Mouse (Mus musculus) embryo, embryonic 10.5 days (tissue): ENCODE measurements around the gene Slc35b1.
"Not testable (repeated sequence)": the region's sequence is repeated elsewhere in the genome, so short reads cannot be mapped to it uniquely, and the experiment has no call there.

ENCODE experiments used
- DNase-seq: peaks from one replicate; pipeline ENCODE4 v3.0.0-alpha.2; 2015; ENCODE audit warnings: low spot score

Slc35b1 gene

DNA sequence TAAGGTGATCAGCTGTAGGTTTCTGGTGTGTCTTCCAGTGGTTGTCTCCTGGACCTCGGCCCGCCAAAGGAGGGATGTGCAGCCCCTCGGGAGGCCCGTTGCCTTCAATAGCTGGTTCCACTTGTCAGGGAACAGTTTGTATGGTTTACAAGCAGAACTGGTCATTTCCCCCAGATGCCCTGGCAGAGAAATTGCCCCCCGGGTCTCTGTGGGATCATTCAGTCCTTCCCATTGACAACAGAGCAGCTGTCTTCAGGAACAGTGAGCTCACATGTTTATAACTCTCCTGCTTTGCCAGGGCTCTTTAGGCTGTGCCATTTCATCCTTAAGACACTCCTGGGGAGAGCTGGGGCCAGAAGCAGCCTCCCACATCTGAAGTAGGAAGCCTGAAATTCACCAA lies 9.6 kb downstream of the Slc35b1 start:
- no peak for DNase-seq

DNA sequence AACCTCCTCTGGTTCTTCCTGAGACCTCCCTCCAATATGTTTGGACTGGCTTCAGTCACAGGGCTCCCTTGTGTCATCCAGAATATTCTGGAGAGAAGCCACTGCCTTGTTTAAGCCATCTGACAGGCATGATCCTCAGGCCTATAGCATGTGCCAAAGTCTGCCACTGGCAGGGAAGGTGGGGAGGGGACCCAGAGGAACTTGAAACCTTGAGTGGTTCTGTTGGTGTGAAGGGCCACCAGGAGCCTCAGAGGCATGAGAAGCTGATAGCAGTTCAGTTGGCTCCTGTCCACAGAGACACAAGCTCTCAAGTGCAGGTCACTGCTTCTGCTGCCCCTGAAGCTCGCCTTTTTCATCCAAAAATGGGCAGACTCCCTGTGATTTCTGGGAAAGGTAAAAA lies 12.1 kb downstream of the Slc35b1 start:
- DNase-seq = no peak

DNA sequence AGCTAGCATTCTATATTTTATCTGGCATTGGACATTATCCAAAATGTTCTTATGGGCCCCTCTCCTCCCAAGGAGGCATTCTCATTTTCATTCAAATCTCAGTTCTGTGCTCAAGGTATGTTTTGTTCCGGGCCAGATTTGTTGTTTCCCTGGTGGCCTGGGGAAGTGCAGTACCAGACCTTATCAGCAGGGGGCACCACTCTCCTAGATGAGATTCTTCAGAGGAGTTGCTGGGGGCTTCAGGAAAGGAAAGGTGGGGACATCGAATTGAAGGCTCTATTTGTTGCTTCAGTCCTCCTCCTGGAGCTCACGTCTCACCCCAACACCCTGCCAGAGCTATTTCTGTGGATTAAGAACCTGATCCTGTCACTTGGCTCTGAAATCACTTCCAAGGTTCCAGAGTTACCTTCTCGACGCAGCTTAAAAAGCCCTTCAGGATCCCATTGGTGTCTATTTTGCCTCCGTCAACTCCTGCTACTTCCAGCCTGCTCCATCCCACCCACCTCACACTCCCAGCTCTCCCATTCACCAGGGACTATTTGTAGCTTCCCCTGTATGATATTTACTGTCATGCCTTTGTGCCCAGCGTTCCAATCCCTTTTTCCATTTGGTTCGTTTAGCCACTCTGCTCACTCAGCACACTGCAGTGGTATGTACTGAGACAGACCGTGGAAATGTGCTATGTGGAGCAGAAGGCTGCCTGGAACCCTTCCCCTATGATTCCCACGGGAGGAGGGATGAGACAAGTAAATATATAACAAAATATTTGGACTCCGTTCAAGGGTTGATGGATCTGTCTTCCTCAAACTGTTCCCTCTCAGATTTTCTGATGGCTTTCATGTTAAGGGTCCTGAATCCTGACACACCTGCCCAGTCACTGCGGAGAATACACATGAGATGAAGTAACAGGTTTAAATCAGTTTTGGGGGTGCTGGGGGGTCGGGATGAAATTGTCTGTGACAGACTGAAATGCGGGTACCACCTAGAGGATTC lies 13.6 kb downstream of the Slc35b1 start:
- peak; percentile 88 for DNase-seq

DNA sequence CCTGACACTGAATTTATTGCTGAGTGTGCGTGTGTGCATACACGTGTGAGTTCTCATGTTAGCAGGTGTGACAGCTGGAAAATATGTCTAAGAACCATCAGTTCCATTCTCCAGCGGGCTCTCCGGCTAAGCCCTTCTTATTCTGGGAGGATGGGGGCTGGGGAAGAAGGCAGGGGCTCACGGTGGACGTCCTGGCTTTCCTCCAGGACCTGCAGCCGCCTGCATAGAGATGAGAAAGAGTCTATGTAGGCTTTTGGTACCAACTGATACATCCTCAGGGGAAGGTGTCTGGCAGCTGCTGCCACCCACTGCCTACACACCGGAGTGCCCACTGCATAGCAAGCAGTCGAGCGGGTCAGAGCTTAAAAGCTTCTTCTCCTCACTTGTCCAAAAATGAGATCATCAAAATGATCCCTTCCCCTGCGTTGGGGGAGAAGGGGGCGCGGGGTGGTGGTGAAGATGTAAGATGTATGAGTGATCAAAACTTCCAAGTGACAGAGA lies 15.1 kb downstream of the Slc35b1 start:
- no peak for DNase-seq

DNA sequence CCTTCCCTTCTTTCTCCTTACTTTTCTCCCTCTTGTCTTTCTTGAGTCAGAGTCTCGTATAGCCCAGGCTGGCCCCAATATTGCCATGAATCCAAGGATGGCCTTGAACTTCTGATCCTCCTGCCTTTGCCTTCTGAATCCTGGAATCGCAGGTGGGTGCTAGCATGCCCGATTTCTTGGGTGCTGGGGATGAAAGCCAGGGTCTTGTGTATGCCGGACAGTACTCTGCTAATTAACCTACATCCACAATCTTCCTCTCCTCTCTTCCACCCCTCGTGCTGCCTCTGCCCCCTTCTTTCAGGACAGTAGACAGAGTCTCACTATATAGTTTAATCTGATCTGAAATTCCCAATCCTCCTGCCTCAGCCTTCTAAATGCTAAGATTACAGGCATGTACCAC lies 17.1 kb downstream of the Slc35b1 start:
- DNase-seq = no peak

DNA sequence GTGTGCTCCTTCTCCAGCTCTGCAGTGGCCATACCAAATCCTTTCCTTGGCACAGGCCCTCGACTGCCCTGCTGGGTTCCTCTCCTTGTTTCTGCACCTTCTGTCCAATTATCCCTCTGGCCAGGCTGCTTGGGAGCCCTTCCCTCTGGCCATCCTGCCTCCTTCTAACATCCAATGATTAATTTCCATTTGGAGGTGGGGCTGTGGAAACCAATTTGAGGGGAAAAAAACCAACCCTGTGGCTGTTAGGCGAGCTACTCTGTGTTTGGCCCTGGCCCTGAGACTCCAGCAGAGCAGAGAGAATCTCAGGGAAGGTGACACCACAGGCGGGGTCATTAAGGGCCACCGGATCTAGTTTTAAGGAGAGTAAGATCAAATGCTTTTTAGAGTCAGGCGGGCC lies 17.7 kb downstream of the Slc35b1 start:
- peak; percentile 53 for DNase-seq

DNA sequence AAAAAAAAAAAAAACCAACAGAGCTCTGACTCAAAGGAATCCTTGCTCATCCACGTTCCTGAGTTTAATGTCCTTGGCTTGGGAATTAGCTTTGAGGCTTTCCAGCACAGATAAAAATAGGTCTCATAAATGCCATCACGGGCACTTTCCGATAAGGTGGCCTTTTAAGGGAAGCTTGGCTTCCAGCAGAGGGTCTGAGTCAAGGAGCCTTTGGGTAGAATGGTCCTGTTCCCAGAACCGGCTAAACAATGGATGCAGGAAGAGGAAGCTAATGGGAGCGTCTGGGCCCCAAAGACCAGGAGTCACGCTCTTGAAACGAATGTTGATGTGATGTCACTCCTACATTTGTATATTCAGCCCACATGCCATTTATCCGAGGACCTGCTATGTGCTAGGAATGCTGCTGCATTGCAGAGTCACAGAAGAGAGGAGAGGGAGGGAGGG lies 18.2 kb downstream of the Slc35b1 start:
- peak; percentile 38 for DNase-seq

DNA sequence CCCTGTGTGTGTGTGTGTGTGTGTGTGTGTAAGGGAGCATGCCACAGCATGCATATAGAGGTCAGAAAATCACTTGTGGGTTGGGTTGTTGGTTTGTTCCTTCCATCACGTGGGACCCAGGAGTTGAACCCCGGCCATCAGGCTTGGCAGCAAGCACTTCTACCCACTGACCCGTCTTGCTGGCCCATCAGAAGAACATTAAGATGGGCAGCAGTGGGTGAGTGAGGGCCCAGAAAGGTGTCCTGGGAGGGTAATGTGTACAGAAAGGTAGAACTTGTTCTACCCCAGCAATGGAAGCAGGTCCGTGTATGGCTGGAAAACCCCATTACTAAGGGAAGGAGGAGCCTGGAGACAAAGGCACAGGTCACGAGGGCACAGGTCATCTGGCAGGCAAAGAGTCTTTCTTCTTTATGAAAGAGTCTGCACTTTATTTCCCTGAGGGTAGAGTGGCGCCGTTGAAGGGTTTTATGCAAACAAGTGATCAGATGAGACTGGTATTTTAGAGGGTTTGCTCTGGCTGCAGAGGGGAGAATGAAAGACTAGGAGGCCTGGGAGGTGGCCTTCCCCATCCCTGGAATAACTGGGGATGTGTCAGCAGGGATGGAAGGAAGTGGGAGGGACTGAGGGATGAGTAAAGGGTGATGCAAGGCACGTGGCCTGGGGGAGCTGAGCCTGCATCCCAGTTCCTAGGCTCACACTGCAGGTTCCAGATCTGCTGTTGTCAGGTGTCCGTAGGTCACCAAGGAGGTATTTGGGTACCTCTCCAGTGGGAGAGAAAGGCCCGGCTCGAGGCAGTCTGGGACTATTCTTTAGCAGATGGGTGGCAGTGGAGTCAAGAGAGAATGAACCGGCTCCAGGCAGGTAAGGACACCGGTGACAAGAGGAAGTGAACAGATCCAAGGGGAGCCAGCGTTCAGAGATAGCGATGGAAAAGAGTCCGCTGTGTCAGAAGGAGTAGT lies 19.2 kb downstream of the Slc35b1 start:
- DNase-seq = peak; percentile 59

DNA sequence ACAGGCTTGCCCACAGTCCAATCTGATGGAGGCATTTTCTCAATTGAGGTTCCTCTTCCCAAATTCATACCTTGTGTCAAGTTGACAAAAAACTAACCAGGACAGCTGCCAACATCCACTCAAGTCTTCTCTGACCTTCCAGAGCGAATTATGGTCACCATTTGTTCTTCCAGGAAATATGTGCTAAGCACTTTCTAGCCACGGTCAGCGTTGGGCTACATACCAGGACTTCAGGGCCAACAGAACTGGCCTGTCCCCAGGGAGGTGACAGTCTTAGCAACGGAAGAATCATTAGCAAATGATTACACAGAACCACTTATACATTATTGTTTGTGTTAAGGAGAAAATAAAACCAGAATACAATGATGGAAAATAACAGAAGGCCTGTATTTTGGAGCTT lies 21.3 kb downstream of the Slc35b1 start:
- DNase-seq = no peak

DNA sequence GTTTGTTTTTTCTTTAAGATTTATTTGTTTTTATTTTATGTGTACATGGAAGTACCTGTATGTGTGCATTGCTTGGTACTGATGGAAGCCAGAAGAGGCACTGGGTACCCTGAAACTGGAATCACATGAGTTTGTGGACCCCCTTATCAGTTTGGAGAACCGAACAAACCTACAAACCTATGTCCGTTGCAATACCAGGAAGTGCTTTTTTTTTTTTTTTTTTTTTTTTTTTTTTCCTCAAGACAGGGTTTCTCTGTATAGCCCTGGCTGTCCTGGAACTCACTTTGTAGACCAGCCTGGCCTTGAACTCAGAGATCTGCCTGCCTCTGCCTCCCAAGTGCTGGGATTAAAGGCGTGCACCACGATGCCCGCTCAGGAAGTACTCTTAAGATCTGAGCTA lies 21.9 kb downstream of the Slc35b1 start:
- not testable (repeated sequence) for DNase-seq

DNA sequence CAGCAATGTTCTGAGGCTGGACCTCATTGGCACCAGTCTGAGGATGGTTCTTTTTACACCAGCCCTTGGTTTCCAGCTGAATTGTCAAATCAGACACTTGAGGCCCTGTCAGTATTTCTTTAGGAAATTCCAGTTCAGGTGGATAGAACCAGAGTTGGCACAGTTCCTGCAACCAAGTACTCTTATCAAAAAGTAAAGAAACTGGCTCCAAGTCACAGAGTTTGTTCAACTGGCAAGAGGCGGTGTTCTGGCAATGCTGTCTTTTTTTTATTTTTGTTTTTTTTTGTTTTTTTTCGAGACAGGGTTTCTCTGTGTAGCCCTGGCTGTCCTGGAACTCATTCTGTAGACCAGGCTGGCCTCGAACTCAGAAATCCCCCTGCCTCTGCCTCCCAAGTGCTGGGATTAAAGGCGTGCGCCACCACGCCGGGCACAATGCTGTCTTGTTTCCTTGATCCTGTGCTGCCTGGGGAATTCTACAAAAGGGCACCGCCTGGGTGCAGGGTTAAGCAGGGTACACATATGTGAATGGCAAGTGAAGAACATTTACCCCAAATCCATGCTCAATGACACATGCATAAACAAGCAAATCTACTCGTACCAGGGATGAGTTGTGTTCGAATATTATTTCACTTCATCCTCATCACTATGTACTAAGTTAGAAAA lies 25.1 kb downstream of the Slc35b1 start:
- DNase-seq = no peak

DNA sequence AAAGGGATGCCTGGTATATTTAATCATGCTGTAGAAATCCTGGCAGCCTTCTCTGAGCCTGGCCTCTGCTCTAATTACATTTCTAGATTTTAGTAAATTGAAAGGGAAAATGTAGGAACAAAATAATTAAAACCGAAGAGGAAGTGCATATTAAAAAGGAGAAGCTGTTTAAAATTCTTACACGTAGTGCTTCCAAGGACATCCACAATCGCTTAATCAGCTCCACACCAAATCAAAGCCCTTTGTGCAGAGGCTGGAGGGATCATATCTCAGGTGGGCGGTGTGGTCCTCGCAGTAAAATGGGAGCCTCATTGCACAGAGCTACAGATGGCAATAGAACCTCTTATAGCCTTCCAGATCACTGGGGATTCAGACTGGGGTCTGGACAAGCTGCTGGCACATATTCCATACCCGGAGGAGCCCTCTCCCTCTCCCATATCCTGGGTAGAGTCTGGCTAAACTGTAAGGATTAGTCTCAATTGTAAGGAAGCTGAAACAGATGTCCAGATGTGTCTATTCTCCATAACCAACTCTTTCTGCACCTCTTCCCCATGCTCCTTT lies 27.0 kb downstream of the Slc35b1 start:
- DNase-seq = no peak

DNA sequence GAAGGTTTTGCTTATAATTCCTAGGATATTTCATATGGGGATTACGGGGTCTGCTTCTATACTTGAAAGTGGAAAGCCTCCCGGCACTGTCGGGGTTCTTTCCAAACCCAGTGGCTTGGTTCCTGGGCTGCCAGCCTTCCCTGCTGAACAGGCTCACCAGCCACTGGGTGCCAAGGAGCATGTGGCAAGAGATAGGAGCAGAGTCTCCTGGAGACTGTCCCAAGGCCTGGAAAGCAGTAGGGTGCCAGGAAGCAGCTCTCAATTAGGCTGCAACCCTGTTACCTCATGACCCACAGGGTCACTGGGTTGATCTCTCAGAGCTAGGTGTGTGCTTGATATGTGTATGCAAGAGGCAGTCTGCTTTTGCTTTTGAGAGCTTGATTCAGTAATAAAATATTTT lies 28.1 kb downstream of the Slc35b1 start:
- DNase-seq = no peak

DNA sequence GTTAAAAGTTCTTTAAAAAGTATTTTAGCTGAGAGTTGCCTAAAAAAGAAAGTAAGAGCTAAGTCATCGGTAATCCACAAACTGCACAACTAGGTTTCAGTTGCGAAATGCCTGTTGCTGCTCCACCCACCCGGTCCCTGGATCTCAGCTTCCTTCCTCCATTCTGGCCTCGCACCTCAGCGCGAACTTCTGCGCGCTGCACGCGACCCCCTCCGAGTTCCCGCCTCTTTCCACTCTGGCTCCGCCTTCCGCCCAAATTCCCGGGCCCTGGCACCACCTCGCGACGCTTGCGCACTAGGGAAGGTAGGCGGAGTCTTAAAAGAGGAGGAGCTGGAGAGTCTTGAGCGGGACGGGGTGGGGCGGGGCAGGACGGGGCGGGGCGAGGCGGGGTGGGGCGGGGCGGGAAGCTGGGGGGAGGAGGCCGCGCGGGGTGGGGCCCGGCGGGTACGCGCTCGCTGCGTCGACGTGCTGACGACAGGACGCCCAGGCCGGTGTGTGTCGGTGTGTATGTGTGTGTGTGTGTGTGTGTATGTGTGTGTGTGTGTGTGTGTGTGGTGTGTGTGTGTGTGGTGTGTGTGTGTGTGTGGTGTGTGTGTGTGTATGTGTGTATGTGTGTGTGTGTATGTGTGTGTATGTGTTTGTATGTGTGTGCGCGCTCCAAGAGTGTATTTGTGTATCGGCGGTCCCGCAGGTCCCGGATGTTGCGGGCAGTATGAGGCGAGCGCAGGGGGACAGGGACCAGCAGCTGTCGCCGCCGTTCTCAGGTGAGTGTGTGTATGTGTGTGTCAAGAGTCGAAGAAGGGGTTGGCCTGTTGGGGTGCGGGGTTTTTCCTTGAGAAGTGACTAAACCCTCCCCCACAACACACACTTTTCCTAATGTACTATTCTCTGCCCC lies 29.4 kb downstream of the Slc35b1 start, which contains the start of gene Spop:
Gene Spop (plus strand): TSS at position 440 of the 895 bp plus-strand sequence.
- DNase-seq = peak; percentile 97

DNA sequence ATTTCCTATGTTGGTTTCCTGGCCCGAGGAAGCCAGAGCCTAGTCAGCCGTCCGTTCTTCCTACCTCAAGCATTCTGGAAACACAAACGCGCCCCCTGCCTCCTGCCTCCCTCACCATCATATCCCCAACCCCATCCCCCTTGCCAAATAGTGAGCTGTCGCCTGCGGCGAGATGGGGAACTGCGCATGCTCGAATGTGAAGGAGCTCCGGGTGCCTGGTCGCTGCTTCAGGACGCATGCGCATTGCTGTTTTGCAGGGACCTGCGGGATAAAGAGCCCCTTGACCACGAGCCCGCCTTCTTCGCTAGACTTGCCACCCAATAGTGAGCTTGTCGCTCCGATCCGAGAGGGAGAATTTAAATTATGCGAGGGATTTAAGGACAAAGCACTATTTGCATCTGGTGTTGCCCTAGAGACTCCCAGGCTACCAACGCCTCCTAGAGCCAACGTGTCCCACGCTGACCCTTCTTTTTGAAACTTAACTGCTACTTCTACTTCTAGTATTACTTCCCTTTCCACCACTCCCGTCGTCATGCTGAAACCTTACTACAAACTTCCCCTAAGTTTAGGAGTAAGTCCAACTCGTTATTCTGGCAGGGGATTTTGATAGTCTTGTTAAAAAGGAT lies 30.2 kb downstream of the Slc35b1 start:
- peak; percentile 99 for DNase-seq

DNA sequence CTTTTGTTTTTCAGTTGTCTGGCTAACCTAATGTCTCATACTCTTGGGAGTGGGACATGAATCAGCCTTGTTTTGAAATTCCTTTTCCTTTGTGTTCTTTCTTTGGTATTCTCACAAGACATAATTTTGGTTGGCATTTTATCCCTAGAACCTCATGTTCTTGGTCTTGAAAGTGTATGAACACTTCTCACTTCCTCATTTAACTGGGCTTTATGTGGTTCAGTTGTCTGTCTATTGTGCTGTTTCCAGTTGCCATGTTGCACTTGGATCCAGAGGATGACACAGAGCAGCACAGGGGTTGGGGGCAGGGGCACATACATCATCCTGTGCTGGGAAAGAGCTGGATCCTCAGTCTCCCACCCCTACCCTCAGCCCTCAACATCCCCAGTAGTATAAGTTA lies 31.4 kb downstream of the Slc35b1 start:
- DNase-seq = peak; percentile 35

DNA sequence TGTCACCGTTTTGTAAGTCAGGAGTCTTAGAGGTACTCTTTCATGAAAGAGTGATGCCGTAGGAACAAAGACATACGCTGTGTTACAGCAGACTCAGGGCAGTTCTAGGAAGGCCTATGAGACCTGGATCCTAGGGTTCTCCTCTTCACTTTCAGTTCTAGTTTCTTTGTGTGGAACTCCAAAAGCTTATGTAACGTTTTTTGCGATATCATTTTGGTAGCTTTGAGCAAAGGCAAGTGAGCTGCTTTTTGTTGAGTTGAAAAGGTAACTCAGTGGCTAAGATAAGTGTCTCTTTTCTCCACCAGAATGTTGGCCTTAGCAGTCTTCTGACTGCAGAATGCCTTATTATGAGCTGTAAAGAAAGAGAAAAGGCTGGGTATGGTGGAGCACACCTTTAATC lies 32.8 kb downstream of the Slc35b1 start:
- DNase-seq = no peak

DNA sequence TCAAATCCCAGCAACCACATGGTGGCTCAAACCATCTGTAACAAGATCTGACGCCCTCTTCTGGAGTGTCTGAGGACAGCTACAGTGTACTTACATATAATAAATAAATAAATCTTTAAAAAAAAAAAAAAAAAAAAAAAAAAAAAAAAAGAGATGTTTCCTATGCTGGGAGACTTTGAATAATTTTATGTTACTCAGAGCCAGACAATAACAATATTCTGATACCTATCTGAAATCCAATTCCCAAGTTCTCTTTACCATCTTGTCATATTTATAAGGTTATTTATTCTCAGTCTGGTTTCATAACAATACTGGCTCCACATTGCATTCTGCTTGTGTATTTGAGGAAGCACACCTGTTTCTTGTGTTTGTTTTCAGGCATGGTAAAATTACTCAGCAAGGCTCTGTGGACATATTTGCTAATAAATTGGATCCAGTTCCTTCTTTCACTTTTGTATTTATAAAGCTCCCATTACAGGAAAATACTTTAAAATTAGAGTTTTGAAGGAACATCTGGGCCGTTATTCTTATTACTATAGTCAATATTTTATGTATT lies 36.5 kb downstream of the Slc35b1 start:
- DNase-seq = no peak

DNA sequence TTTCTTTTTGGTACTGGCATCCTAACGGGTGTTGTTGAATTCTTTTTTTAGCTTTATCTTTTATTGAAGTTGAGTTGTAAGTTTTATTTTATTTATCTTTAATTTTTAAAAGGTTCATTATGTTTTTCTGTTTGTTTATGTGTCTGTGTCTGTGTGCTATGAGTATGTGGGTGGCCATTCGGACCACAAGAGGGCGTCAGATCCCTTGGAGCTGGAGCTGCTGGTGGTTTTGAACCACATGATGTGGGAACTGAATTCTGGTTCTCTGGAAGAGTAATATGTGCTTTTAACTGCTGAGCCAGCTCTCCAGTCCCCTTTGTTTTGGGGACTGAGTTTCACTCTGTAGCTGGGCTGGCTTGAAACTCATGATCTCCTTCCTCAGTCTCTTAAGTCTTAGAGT lies 39.0 kb downstream of the Slc35b1 start:
- no peak for DNase-seq

DNA sequence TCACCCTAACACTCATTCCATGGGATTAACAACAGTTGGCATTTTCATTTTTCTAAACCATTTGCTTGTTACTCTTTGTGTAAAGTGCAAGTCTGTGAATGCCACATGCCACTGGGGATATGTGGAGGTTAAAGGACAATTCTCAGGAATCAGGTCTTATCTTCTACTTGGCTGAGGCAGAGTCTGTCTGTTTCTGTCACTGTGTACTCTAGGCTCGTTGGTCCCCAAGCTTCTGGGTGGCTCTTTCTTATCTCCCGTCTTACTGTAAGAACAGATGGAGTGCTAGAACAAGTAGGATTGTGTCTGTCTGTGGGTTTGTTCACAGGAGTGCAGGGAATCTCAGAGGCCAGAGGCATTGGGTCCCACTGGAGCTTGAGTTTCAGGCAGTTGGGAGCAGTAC lies 46.9 kb downstream of the Slc35b1 start:
- no peak for DNase-seq
